Mouse (Mus musculus) B cell, adult 67 days (primary cell): ENCODE data around the gene Gm28845. TPM values are rescaled to one million over a fixed set of nuclear protein-coding genes. Genes with fewer than 3 reads are reported as not detected.

Experiments used
- total RNA-seq, 2 experiments: library from RNA; stranded (reverse); gene quantifications; 4 replicates each; pipeline ENCODE4 v1.2.4; 2023

The Gm28845 gene
- total RNA-seq, result not detected

DNA sequence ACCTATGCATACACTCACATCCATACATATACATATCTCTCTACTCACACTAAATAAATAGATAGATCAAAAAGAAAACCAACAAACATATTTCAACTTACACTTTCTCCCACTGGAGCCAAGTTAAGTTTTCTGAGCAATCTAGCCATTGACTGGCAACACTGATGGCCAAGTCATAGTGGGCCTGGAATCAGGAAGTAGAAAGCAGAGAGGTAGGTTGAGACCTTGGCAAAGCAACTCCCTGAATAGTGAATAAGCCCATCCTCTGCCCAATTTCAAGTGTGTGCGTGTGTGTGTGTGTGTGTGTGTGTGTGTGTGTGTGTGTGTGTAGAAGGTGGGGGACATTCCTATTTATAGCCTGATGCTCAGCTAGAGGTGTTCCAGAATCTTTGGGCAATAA lies at the start of gene Gm28845:
Gene Gm28845, minus strand, starts transcription at position 121 of the 400 bp plus-strand sequence.

DNA sequence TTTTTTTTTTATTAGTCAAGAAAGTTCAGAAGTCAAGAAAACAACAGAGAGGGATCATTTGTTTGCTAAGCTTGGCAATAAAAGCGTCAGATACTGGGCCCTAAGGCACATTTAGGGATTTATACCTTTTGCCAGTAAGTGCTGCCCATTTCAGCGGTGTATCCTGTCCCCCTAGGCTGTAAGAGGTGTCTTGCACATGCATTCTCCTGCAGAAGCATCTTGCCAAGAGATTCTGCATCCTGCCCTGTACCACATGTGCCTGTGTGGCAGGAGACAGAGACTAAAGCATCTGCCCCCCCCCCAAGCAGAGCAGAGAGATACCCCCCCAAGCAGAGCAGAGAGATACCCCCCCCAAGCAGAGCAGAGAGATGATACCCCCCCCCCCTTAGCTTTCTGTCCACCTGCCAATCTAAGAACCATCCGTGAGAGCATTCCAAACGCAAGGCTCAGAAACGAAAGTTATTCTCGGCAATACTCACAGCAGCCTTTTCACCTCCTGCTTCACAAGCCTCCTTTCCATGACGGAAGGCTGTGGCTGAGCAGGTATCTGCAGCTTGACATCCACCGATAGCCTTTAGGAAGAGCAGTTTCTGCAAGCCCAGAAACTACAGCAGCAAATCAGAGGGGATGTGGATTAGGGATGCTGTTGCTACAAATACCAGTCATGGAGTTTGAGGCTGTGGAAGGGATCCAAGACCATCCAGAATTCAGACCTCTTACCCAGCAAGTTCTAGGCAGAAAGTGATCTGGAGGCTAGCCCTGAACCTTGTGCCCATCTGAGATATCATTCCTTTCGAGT lies 3.4 kb upstream of the Gm28845 start, which contains the start of gene D630023F18Rik:
Gene D630023F18Rik, minus strand, starts transcription at position 641 of the 799 bp plus-strand sequence.

DNA sequence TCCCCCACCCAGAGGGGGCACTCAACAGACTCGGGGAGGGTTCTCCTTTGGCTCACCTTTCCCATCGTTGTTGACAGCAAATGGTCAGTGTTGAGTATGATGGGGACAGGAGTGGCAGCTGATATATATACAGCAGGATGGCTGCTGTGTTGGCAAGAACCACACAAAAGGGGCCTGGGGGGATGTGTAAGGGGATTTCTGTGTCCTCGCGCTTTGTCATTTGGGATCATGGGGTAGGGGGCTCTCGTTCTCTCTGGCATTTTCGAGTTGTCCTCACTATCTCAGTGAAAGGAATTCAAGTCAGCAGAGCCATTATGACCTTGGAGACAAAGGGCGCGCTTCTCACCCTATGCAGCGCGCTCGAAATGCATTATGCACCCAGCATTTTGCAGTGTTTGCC lies 16.1 kb downstream of the Gm28845 start, which contains the start of gene Cryga:
Gene Cryga, minus strand, starts transcription at position 101 of the 400 bp plus-strand sequence.

DNA sequence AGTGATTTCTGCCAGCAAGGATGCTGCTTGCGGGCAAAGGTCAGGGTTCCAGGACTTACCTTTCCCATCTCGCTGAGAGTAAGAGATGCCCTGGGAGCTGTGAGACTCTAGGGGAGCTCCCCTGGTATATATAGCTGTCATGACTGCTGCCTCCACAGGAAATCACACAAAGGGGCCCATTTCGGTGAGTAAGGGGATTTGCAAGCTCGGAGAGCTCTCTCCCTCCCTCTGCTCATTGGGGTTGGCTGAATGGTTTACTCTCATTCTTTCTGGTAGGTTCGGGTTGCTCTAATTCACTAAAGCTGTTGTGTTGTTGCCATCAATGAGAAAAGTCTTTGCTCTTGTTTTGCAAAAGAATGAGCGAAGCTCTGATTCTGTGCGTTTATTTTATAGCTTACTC lies 37.2 kb downstream of the Gm28845 start, which contains the start of gene Crygb:
Gene Crygb, minus strand, starts transcription at position 101 of the 400 bp plus-strand sequence.

DNA sequence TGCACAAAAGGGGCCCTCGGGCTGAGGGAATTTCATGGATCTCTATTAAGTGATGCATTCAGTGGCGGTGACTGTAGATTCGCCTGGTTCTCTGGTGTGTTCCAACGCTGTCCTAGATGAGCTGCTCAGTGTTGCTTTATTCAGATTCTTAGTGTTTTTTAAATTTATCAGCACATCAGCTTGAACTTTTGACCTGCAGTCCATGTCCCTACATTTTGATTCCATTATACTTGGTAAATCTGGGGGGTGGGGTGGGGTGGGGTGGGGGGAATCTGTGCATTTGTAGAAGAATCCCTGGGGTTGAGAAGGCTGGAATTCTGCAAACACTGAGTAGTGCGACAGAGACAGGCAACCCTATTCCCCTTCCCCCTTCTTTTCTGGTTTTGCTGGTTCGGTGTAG lies 45.8 kb downstream of the Gm28845 start, which contains the start of gene Crygc:
Gene Crygc, minus strand, starts transcription at position 101 of the 400 bp plus-strand sequence.

DNA sequence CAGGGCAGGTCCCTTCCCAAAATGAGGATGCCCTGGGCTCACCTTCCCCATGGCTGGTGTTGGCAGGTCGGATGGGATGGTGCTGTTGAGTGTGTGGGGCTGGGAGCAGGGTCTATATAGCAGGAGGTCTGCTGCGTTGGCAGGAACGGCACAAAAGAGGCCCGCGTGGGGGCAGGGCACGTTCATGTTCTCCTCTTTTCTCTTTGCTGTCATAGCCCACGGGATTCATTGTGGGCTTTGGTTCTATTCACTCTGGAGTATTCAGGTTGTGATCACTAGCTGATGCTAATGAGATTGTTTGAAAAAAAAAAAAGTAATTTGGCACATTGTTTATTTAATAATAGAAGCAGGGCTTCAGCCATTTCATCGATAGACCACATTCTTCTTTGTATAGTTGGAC lies 56.0 kb downstream of the Gm28845 start, which contains the start of gene Crygd:
Gene Crygd, minus strand, starts transcription at position 101 of the 400 bp plus-strand sequence.

DNA sequence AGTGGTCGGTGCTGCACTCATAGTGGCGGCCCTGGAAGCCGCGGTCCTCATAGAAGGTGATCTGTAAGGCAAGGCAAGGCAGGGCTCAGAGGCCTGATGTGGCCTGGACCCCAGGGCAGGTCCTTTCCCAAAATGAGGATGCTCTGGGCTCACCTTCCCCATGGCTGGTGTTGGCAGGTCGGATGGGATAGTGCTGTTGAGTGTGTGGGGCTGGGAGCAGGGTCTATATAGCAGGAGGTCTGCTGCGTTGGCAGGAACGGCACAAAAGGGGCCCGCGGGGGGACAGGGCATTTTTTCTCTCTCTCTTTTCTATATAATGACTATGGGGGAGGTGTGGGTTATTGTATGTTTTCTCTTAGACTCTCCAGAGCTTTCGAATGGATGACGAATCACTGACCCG lies 68.4 kb downstream of the Gm28845 start, which contains the start of gene Cryge:
Gene Cryge, minus strand, starts transcription at position 198 of the 400 bp plus-strand sequence.

Other genes with a start within 250 kb of the Gm28845 start
- 100 to 1,000 TPM in 1 of 2 experiments, 10 to 100 TPM in 1; 96.6 to 102 TPM for gene Plekhm3, start 162.7 kb downstream of the Gm28845 start, total RNA-seq
- gene Akr1cl, start 86.8 kb downstream of the Gm28845 start, total RNA-seq, result not detected
- not detected for gene Cryge, start 68.4 kb downstream of the Gm28845 start, total RNA-seq
- not detected for gene Crygd, start 56.1 kb downstream of the Gm28845 start, total RNA-seq
- not detected for gene Crygc, start 45.9 kb downstream of the Gm28845 start, total RNA-seq
- not detected for gene Crygb, start 37.3 kb downstream of the Gm28845 start, total RNA-seq
- not detected for gene Cryga, start 16.2 kb downstream of the Gm28845 start, total RNA-seq
- not detected for gene D630023F18Rik, start 3.7 kb upstream of the Gm28845 start, total RNA-seq
- 1 to 10 TPM; 6.7 to 7.2 TPM for gene Idh1, start 66.9 kb upstream of the Gm28845 start, total RNA-seq
- 10 to 100 TPM; 60.4 to 66.7 TPM for gene Pikfyve, start 67.1 kb upstream of the Gm28845 start, total RNA-seq
- not detected for gene Pth2r, start 162.5 kb upstream of the Gm28845 start, total RNA-seq